Mouse (Mus musculus): ENCODE results near the gene Sf3b5. TPM values are rescaled to one million over a fixed set of nuclear protein-coding genes. Genes with fewer than 3 reads are reported as not detected.

Gene Sf3b5
- polyA plus RNA-seq, 1 experiment from 2014 or later = 24.2 TPM

GRCm38 (mm10) chr10:13056863-13057381 lies 51.8 kb downstream of the Sf3b5 start:
- no peak overlapping the region for H3K27ac ChIP-seq (replicated peaks)
- H3K9ac ChIP-seq (replicated peaks) = no peak overlapping the region
- no peaks in the 10 kb centered on the region for H3K36me3 ChIP-seq
- 81% methylated on average over 6 of the region's 6 CpGs for WGBS
- no peak overlapping the region for H3K4me2 ChIP-seq
- ATAC-seq (ENCODE audit: low FRiP score) = no peak
- H3K4me1 ChIP-seq = peaks cover 12% of the 10 kb centered on the region
- H3K27me3 ChIP-seq (replicated peaks) = peaks cover 24% of the 10 kb centered on the region
- no peaks in the 10 kb centered on the region for H3K9me3 ChIP-seq (replicated peaks)
- no peak overlapping the region for H3K4me3 ChIP-seq (replicated peaks)

Other genes with a start within 250 kb of the Sf3b5 start
- gene Utrn, start 136.0 kb upstream of the Sf3b5 start, polyA plus RNA-seq (2015; fragmentation: Nextera tagmentation; extraction: Ambion mirVana) = 27.5 and 36.5 TPM in 2 replicates
- 3.1 and 8.8 TPM in 2 replicates for gene Stx11, start 41.0 kb upstream of the Sf3b5 start, polyA plus RNA-seq (2015; fragmentation: Nextera tagmentation; extraction: Ambion mirVana)
- 26.2 and 48.7 TPM in 2 replicates for gene Plagl1, start 55.2 kb downstream of the Sf3b5 start, polyA plus RNA-seq (2015; fragmentation: Nextera tagmentation; extraction: Ambion mirVana)
- gene Zc2hc1b, start 172.7 kb downstream of the Sf3b5 start, polyA plus RNA-seq (2015; fragmentation: Nextera tagmentation; extraction: Ambion mirVana) = not detected in 2 replicates
- 32.5 and 42.3 TPM in 2 replicates for gene Ltv1, start 187.8 kb downstream of the Sf3b5 start, polyA plus RNA-seq (2015; fragmentation: Nextera tagmentation; extraction: Ambion mirVana)

All from neural tube, embryonic 15.5 days (tissue).